Mouse (Mus musculus): Measurements from ENCODE around the gene Syngr2.
"Not testable (repeated sequence)": the region's sequence is repeated elsewhere in the genome, so short reads cannot be mapped to it uniquely, and the experiment has no call there.

Gene Syngr2

GRCm38 (mm10) chr11:117797511-117798159, 11.8 kb upstream of the Syngr2 start, which contains the start of gene 6030468B19Rik:
Gene 6030468B19Rik (plus strand): TSS chr11:117797660.
- in situ Hi-C loops (cut with MboI; ENCODE audit: low pct_unique_long_range_greater_than_20kb in 1 of 2, low sequenced_read_pairs in 2 of 2, unreplicated experiment in 1 of 2): loop anchor here in 1 of 2 experiments (25.0 kb wide), 1 partner anchor 410 kb away; no protein-coding TSS in a partner anchor

- in situ Hi-C loops (cut with MboI; ENCODE audit: low pct_unique_long_range_greater_than_20kb in 1 of 2, low sequenced_read_pairs in 2 of 2, unreplicated experiment in 1 of 2): loop anchor here in 1 of 2 experiments (25.0 kb wide), 1 partner anchor 411 kb away; no protein-coding TSS in a partner anchor
Observed at GRCm38 (mm10) chr11:117798160-117798541, 11.3 kb upstream of the Syngr2 start.

- in situ Hi-C loops (cut with MboI; ENCODE audit: low pct_unique_long_range_greater_than_20kb in 1 of 2, low sequenced_read_pairs in 2 of 2, unreplicated experiment in 1 of 2): loop anchor here in 1 of 2 experiments (25.0 kb wide), 1 partner anchor 412 kb away; no protein-coding TSS in a partner anchor
Observed at GRCm38 (mm10) chr11:117799174-117799573, 10.3 kb upstream of the Syngr2 start.

GRCm38 (mm10) chr11:117800038-117800437, 9.4 kb upstream of the Syngr2 start:
- in situ Hi-C loops (cut with MboI; ENCODE audit: low pct_unique_long_range_greater_than_20kb in 1 of 2, low sequenced_read_pairs in 2 of 2, unreplicated experiment in 1 of 2): no loop called here

- in situ Hi-C loops (cut with MboI; ENCODE audit: low pct_unique_long_range_greater_than_20kb in 1 of 2, low sequenced_read_pairs in 2 of 2, unreplicated experiment in 1 of 2): no loop called here
Observed at GRCm38 (mm10) chr11:117801650-117802049, 7.8 kb upstream of the Syngr2 start.

- in situ Hi-C loops (cut with MboI; ENCODE audit: low pct_unique_long_range_greater_than_20kb in 1 of 2, low sequenced_read_pairs in 2 of 2, unreplicated experiment in 1 of 2): no loop called here
Observed at GRCm38 (mm10) chr11:117803166-117803688, 6.2 kb upstream of the Syngr2 start.

GRCm38 (mm10) chr11:117806781-117807180, 2.7 kb upstream of the Syngr2 start:
- in situ Hi-C loops (cut with MboI; ENCODE audit: low pct_unique_long_range_greater_than_20kb in 1 of 2, low sequenced_read_pairs in 2 of 2, unreplicated experiment in 1 of 2): no loop called here

- in situ Hi-C loops (cut with MboI; ENCODE audit: low pct_unique_long_range_greater_than_20kb in 1 of 2, low sequenced_read_pairs in 2 of 2, unreplicated experiment in 1 of 2): no loop called here
Observed at GRCm38 (mm10) chr11:117810401-117811046, 1.1 kb downstream of the Syngr2 start.

- in situ Hi-C loops (cut with MboI; ENCODE audit: low pct_unique_long_range_greater_than_20kb in 1 of 2, low sequenced_read_pairs in 2 of 2, unreplicated experiment in 1 of 2): no loop called here
Observed at GRCm38 (mm10) chr11:117813867-117814266, 4.4 kb downstream of the Syngr2 start.

- in situ Hi-C loops (cut with MboI; ENCODE audit: low pct_unique_long_range_greater_than_20kb in 1 of 2, low sequenced_read_pairs in 2 of 2, unreplicated experiment in 1 of 2): no loop called here
Observed at GRCm38 (mm10) chr11:117814704-117815366, 5.4 kb downstream of the Syngr2 start.

- in situ Hi-C loops (cut with MboI; ENCODE audit: low pct_unique_long_range_greater_than_20kb in 1 of 2, low sequenced_read_pairs in 2 of 2, unreplicated experiment in 1 of 2): not testable (repeated sequence)
Observed at GRCm38 (mm10) chr11:117815850-117816249, 6.4 kb downstream of the Syngr2 start.

- in situ Hi-C loops (cut with MboI; ENCODE audit: low pct_unique_long_range_greater_than_20kb in 1 of 2, low sequenced_read_pairs in 2 of 2, unreplicated experiment in 1 of 2): no loop called here
Observed at GRCm38 (mm10) chr11:117816389-117816996, 7.0 kb downstream of the Syngr2 start.

GRCm38 (mm10) chr11:117819095-117819494, 9.6 kb downstream of the Syngr2 start:
- in situ Hi-C loops (cut with MboI; ENCODE audit: low pct_unique_long_range_greater_than_20kb in 1 of 2, low sequenced_read_pairs in 2 of 2, unreplicated experiment in 1 of 2): no loop called here

- in situ Hi-C loops (cut with MboI; ENCODE audit: low pct_unique_long_range_greater_than_20kb in 1 of 2, low sequenced_read_pairs in 2 of 2, unreplicated experiment in 1 of 2): no loop called here
Observed at GRCm38 (mm10) chr11:117820173-117820572, 10.7 kb downstream of the Syngr2 start.

- in situ Hi-C loops (cut with MboI; ENCODE audit: low pct_unique_long_range_greater_than_20kb in 1 of 2, low sequenced_read_pairs in 2 of 2, unreplicated experiment in 1 of 2): no loop called here
Observed at GRCm38 (mm10) chr11:117821868-117822267, 12.4 kb downstream of the Syngr2 start.

GRCm38 (mm10) chr11:117822728-117823241, 13.3 kb downstream of the Syngr2 start:
- in situ Hi-C loops (cut with MboI; ENCODE audit: low pct_unique_long_range_greater_than_20kb in 1 of 2, low sequenced_read_pairs in 2 of 2, unreplicated experiment in 1 of 2): no loop called here

GRCm38 (mm10) chr11:117823411-117823810, 13.9 kb downstream of the Syngr2 start:
- in situ Hi-C loops (cut with MboI; ENCODE audit: low pct_unique_long_range_greater_than_20kb in 1 of 2, low sequenced_read_pairs in 2 of 2, unreplicated experiment in 1 of 2): no loop called here
